Mouse (Mus musculus) kidney, adult 2 months (tissue): ENCODE results near the gene Btrc.

Experiments used
- CTCF ChIP-seq: fragments of 200-500 bp; conservative IDR thresholded peaks from 2 replicates; pipeline ENCODE4 v1.5.1; 2011; ENCODE audit warnings: low read depth, mild to moderate bottlenecking, control low read depth, low read length, moderate library complexity, mixed read lengths; ENCODE audit not compliant: insufficient read depth, insufficient read length
- POLR2A ChIP-seq: fragments of 200-500 bp; IDR thresholded peaks from one replicate; pipeline ENCODE4 v1.6.1; 2011; ENCODE audit warnings: low read depth, low read length, control low read depth

- TF ChIP-seq CTCF (no peak), POLR2A (no peak)
These were observed 141.9 kb downstream of the Btrc start for GRCm38 (mm10) chr19:45505446-45505845.
